Mouse (Mus musculus) megakaryocyte, embryonic 14.5 days (primary cell): ENCODE data around the gene Zbtb6. TPM values are rescaled to one million over a fixed set of nuclear protein-coding genes. Genes with fewer than 3 reads are reported as not detected.
A peak's percentile ranks its signal among the peaks of the same experiment; 100 is the strongest.

Experiments
- H3K27me3 ChIP-seq: replicated peaks from 2 replicates; pipeline ENCODE3; 2012; ENCODE audit warnings: inconsistent platforms
- H3K36me3 ChIP-seq: replicated peaks from 2 replicates; pipeline ENCODE3; 2012; ENCODE audit warnings: low read length, inconsistent platforms, mixed read lengths
- H3K4me1 ChIP-seq: 2 replicates; pipeline ENCODE4 v1.6.1; 2012; ENCODE audit warnings: inconsistent platforms
- H3K4me3 ChIP-seq: replicated peaks from 2 replicates; pipeline ENCODE3; 2012; ENCODE audit warnings: moderate library complexity, mild to moderate bottlenecking, inconsistent platforms
- H3K9me3 ChIP-seq: 2 replicates; pipeline ENCODE4 v1.6.1; 2012; ENCODE audit warnings: inconsistent platforms
- FLI1 ChIP-seq: IDR thresholded peaks from 2 replicates; pipeline ENCODE4 v1.6.1; 2012; ENCODE audit warnings: low read length, inconsistent platforms, mixed read lengths
- GATA1 ChIP-seq: IDR thresholded peaks from 3 replicates; pipeline ENCODE4 v1.6.1; 2012; ENCODE audit warnings: mixed read lengths, low read length, inconsistent platforms, borderline replicate concordance
- polyA plus RNA-seq: library from polyadenylated mRNA; stranded (reverse); fragments of >175 nt; gene quantifications from 2 replicates; pipeline ENCODE4 v1.2.3, GENCODE M21; 2012; ENCODE audit warnings: low replicate concordance; ENCODE audit not compliant: insufficient read depth

Zbtb6 gene
- polyA plus RNA-seq = 0.06 TPM in 1 of 2 replicates, not detected in the other

DNA sequence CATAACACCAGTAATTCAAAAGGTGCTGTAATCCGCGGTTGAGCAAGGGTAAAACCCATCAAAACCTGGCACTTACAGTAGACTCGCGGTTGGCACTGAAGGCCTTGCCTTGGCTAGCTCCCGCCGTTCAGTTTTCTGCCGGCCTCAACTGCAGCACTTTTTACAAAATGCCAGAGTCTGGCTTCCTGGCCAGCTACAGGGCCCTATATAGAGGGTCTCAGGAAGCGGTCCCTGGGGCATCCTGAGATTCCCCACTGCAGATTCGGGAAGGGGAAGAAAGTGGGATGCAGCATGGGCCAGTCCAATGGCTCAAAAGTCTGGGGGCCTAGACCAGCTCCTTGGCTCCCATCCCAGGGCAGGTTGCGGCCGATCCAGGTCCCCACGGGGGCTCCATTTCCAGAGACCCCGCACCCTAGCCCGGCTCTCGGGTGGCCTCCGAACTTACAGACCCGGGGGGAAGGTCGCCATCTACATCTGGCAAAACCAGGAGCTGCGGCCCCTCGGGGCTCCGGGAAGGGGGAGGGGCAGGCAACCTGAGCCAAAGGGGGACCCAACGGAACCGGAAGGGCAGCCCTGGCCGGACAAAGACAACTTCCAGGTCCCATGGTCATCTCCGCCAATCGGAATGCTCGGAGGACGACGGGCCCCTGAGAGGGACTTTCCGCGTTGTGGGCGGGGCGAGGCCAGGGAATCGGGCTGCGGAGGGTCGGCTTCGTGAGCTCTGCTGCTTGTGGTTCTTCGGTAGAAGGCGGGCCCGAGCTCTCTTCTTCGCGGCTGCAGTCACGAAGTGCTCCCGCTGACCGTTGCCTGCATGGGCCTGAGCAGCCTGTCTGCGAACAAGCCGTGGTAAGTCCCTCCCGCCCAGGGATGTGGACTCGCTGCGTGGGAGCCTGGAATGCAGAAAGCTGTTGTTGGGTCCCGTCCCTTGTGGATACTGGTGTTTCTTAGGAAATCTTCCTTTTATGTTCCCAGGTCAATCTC lies at the start of gene Zbtb6, which contains the start of the genes Zbtb26 and Rabgap1:
Zbtb6 (minus strand) TSS at position 561 of the 981 bp plus-strand sequence.
Zbtb26 (minus strand) TSS at position 525 of the 981 bp plus-strand sequence.
Rabgap1 (plus strand) TSS at position 669 of the 981 bp plus-strand sequence.
- Histone ChIP-seq H3K9me3 (no peaks in the 10 kb centered on the region), H3K4me1 (peaks cover 57% of the 10 kb centered on the region), H3K4me3 (peak within 1 kb of the TSS; percentile 99), H3K27me3 (no peaks in the 10 kb centered on the region), H3K36me3 (peaks cover 8% of the 10 kb centered on the region)
- no peak for TF ChIP-seq GATA1
- 0 out of 2 replicates have a peak, but pooled peaks have one; percentile 8 for TF ChIP-seq FLI1

DNA sequence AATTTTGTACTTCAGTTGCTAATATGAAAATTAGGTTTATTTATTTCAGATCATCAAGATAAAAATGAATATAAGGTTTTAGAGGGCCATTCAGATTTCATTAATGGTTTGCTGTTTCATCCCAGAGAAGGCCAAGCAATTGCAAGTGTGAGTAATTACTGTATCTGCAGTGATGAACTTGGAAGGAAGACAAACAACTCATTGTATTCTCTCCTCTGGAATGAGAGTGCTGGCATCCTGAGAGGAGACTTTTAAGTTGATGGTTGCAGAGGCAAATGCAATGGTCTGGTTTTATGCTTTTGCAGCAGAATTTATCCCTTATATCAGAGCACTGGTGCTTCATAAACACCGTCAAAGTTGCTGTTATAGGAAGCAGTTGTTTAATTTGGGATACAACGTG lies 46.0 kb upstream of the Zbtb6 start:
- no peak for TF ChIP-seq FLI1
- no peak for TF ChIP-seq GATA1
- Histone ChIP-seq H3K36me3 (peaks cover 90% of the 10 kb centered on the region), H3K27me3 (no peaks in the 10 kb centered on the region)

DNA sequence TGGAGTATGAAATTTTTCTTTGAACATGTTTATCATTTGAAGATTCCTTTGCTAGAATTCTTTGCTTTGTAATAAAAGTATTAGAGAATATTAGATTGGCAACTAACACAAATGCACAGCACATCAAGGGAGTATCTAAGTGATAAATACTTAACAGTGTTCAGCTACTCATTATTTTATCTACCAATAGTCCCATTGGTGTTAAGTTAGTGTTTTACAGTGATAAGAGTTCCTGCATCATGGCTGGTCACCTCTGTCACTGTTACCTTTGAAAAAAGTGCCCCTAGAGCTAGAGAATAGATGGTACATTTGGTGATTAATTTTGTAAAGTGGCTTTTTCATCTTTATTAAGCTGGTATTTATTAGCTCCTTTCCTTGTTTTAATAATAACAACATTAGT lies 43.4 kb upstream of the Zbtb6 start:
- H3K4me3 ChIP-seq = no peak overlapping the region
- no peaks in the 10 kb centered on the region for H3K9me3 ChIP-seq
- no peak for TF ChIP-seq GATA1
- no peak for TF ChIP-seq FLI1
- H3K36me3 ChIP-seq = peaks cover 81% of the 10 kb centered on the region
- H3K27me3 ChIP-seq = no peaks in the 10 kb centered on the region
- no peaks in the 10 kb centered on the region; the same call in 1 of the 2 replicates for H3K4me1 ChIP-seq

More for the DNA sequence above, 46.0 kb upstream of the Zbtb6 start:
- H3K4me1 ChIP-seq = no peaks in the 10 kb centered on the region
- H3K4me3 ChIP-seq = no peak overlapping the region
- no peaks in the 10 kb centered on the region for H3K9me3 ChIP-seq

DNA sequence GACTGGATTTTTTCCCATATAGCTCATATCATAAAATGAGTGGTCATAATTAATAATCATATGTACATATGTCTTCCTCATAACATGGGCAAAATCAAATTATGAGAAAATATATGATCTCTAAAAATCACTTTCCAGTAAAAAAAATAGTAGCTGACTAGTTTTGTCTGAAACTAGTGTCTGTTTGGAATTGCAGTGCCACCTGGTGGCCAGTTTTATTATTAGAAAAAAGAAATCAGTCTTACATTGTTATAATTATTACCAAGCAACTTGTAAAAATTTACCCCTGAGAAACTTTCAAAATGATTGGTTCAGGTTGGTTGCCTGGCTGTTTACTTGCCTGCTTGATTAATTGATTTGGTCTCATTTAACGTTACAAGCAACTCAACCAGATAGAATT lies 42.4 kb upstream of the Zbtb6 start:
- no peaks in the 10 kb centered on the region for H3K9me3 ChIP-seq
- H3K4me1 ChIP-seq = peaks cover 5% of the 10 kb centered on the region; the same call in 1 of the 2 replicates
- peaks cover 77% of the 10 kb centered on the region for H3K36me3 ChIP-seq
- TF ChIP-seq GATA1 (no peak), FLI1 (no peak)
- H3K27me3 ChIP-seq = no peaks in the 10 kb centered on the region
- H3K4me3 ChIP-seq = no peak overlapping the region

DNA sequence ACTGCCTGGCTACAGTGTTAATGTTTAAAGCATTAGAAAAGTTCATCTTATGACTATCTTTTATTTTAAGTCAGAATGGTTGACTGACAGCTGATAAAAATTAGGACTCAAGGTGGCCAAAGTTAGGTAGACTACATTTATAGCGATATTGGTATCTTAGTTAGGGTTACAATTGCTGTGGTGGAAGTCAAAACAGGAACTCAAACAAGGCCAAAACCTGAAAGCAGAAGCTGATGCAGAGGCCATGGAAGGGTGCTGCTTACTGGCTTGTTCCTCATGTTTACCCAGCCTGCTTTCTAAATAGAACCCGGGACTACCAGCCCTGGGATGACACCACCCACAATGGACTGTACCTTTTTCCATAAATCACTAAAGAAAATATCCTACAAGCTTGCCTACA lies 41.2 kb upstream of the Zbtb6 start:
- H3K4me1 ChIP-seq = peaks cover 9% of the 10 kb centered on the region; the same call in 1 of the 2 replicates
- H3K36me3 ChIP-seq = peaks cover 67% of the 10 kb centered on the region
- no peaks in the 10 kb centered on the region for H3K27me3 ChIP-seq
- TF ChIP-seq FLI1 (no peak), GATA1 (no peak)
- H3K4me3 ChIP-seq = no peak overlapping the region
- no peaks in the 10 kb centered on the region for H3K9me3 ChIP-seq

DNA sequence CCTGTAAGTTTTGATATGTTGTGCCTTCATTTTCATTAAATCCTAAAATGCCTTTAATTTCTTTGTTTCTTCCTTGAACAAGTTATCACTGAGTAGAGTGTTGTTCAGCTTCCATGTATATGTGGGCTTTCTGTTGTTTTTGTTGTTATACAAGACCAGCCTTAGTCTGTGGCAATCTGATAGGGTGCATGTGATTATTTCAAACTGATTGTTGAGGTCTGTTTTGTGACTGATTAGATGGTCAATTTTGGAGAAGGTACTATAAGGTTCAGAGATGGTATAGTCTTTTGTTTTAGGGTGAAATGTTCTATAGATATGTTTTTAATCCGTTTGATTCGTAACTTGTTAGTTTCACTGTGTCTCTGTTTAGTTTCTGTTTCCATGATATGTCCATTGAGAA lies 37.1 kb upstream of the Zbtb6 start:
- Histone ChIP-seq H3K4me1 (peaks cover 9% of the 10 kb centered on the region; the same call in 1 of the 2 replicates), H3K27me3 (no peaks in the 10 kb centered on the region), H3K36me3 (peaks cover 60% of the 10 kb centered on the region), H3K4me3 (no peak overlapping the region), H3K9me3 (no peaks in the 10 kb centered on the region)
- TF ChIP-seq GATA1 (no peak), FLI1 (no peak)

DNA sequence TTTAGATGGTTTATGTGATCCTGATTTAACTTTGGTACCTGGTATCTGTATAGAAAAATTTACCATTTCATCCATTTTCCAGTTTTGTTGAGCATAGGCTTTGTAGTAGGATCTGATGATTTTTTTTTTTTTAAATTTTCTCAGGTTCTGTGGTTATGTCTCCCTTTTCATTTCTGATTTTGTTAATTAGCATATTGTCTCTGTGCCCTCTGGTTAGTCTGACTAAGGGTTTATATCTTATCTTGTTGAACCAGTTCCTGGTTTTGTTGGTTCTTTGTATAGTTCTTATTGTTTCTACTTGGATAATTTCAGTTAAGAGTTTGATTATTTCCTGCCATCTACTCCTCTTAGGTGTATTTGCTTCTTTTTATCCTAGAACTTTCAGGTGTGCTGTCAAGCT lies 36.6 kb upstream of the Zbtb6 start:
- Histone ChIP-seq H3K4me3 (no peak overlapping the region), H3K4me1 (peaks cover 9% of the 10 kb centered on the region; the same call in 1 of the 2 replicates), H3K9me3 (no peaks in the 10 kb centered on the region), H3K36me3 (peaks cover 59% of the 10 kb centered on the region), H3K27me3 (no peaks in the 10 kb centered on the region)
- TF ChIP-seq GATA1 (no peak), FLI1 (no peak)

DNA sequence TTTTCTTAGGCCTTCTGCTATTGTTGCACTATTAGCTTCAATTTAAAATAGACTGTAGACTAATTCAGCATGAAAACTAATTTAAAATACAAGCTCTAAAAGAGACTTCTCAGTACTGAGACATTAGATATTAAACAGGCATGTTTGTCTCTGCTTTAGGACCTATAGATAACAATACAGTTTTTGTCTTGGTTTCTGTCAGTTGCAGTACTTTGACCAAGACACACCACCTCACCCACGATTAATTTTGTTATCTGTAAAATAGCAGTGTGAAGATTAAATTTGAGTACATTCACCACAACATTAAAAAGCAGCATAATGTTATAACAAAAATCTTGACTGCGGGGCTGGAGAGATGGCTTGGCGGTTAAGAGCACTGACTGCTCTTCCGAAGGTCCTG lies 23.3 kb upstream of the Zbtb6 start:
- no peak overlapping the region for H3K4me3 ChIP-seq
- peaks cover 31% of the 10 kb centered on the region for H3K36me3 ChIP-seq
- TF ChIP-seq GATA1 (no peak), FLI1 (no peak)
- no peaks in the 10 kb centered on the region for H3K9me3 ChIP-seq
- H3K4me1 ChIP-seq = peaks cover 24% of the 10 kb centered on the region
- no peaks in the 10 kb centered on the region for H3K27me3 ChIP-seq

DNA sequence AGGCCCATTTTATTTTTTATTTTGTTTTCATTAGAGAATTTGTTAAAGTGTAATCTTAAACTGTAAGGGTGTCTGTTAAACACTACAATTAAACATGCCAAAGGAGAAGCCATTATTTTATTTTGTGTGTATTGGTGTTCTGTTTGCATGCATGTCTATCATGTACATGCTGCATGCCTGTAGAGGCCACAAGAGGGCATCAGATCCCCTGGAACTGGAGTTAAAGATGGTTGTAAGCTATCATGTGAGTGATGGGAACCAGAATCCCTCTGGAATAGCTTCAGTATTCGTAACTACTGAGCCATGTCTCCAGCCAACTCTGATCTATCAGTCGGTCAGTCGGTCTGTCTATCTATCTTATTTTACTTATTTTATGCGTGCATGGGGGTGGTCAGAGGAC lies 17.7 kb upstream of the Zbtb6 start:
- Histone ChIP-seq H3K36me3 (peaks cover 19% of the 10 kb centered on the region), H3K9me3 (peaks cover 5% of the 10 kb centered on the region; the same call in 1 of the 2 replicates), H3K4me3 (no peak overlapping the region), H3K4me1 (peaks cover 12% of the 10 kb centered on the region), H3K27me3 (no peaks in the 10 kb centered on the region)
- TF ChIP-seq FLI1 (no peak), GATA1 (no peak)

DNA sequence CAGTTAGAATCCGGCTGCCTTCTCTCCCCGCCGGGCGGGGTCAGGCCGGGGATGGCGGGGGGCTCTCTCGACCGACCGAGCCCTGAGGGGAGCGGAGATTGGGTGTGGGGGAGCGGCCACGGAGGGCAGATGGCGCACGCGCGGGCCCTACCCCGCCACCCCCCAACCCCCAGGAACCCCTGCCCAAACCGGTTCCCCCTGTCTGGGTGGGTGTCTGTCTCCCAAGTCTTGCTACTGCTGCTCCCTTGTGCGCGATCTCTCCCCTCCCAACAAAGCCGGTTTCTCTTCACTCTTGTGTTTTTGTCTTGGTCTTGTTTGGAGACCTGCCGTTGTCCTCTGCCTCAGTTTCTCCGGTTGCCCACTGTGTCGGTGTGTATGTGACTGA lies 9.4 kb upstream of the Zbtb6 start:
- H3K36me3 ChIP-seq = peaks cover 8% of the 10 kb centered on the region
- peak overlapping the region; percentile 93 for H3K4me3 ChIP-seq
- H3K9me3 ChIP-seq = no peaks in the 10 kb centered on the region
- H3K27me3 ChIP-seq = no peaks in the 10 kb centered on the region
- TF ChIP-seq GATA1 (no peak), FLI1 (no peak)
- peaks cover 36% of the 10 kb centered on the region for H3K4me1 ChIP-seq
